Mouse (Mus musculus) lung, adult 2 months (tissue): Measurements from ENCODE around the gene Stk11. TPM values are rescaled to one million over a fixed set of nuclear protein-coding genes. Genes with fewer than 3 reads are reported as not detected.

ENCODE experiments used
- DNase-seq: peaks from one replicate; pipeline ENCODE4 v3.0.0; 2022
- H3K4me1 ChIP-seq: fragments of 200-500 bp; 2 replicates; pipeline ENCODE4 v1.6.1; 2011; ENCODE audit warnings: low read length; ENCODE audit not compliant: control insufficient read depth, insufficient read depth
- H3K4me3 ChIP-seq: fragments of 200-500 bp; replicated peaks from 2 replicates; pipeline ENCODE3; 2011; ENCODE audit warnings: low read depth, mild to moderate bottlenecking, control low read depth, low read length; ENCODE audit errors: extremely low read depth
- CTCF ChIP-seq: fragments of 200-500 bp; IDR thresholded peaks from 2 replicates; pipeline ENCODE4 v1.5.1; 2011; ENCODE audit warnings: mild to moderate bottlenecking, low read length, control low read depth; ENCODE audit not compliant: insufficient read depth
- POLR2A ChIP-seq: fragments of 200-500 bp; IDR thresholded peaks from 2 replicates; pipeline ENCODE4 v1.6.1; 2011; ENCODE audit warnings: low read depth, mild to moderate bottlenecking, control low read depth, low read length, borderline replicate concordance; ENCODE audit errors: extremely low read depth
- WGBS: fragments of 180-500 bp; shearing (Covaris S2); methylation state at CpG from one replicate; pipeline ENCODE4 v1.1.7; 2018; 5-methylcytosine and 5-hydroxymethylcytosine counted together
- polyA plus RNA-seq: library from polyadenylated mRNA; depleted of rRNA; stranded (reverse); fragments of >200 nt; gene quantifications from 2 replicates; pipeline ENCODE4 v1.2.3, GENCODE M21; 2012

The Stk11 gene
- polyA plus RNA-seq, 1 experiment: 168 TPM

GRCm38 (mm10) chr10:80135641-80136040 is 20.0 kb downstream of the Stk11 start:
- DNase-seq: no peak
- WGBS: 100% methylated on average over 1 of the region's 1 CpGs
- Histone ChIP-seq H3K4me3 (no peak overlapping the region), H3K4me1 (peaks cover 4% of the 10 kb centered on the region; the same call in 1 of the 2 replicates)
- TF ChIP-seq CTCF (no peak), POLR2A (no peak)

GRCm38 (mm10) chr10:80136179-80136951 is 20.8 kb downstream of the Stk11 start:
- TF ChIP-seq POLR2A (no peak), CTCF (no peak)
- H3K4me3 ChIP-seq: peak overlapping the region; percentile 16
- peaks cover 4% of the 10 kb centered on the region; the same call in 1 of the 2 replicates for H3K4me1 ChIP-seq
- WGBS: 34% methylated on average over 47 of the region's 49 CpGs
- no peak for DNase-seq

GRCm38 (mm10) chr10:80136952-80137625 is 21.5 kb downstream of the Stk11 start:
- DNase-seq: peak; percentile 51
- TF ChIP-seq CTCF (no peak), POLR2A (peak; percentile 34; the same call in 1 of the 2 replicates)
- H3K4me3 ChIP-seq: peak overlapping the region; percentile 16
- peaks cover 4% of the 10 kb centered on the region; the same call in 1 of the 2 replicates for H3K4me1 ChIP-seq
- WGBS: 14% methylated on average over 29 of the region's 29 CpGs

- H3K4me3 ChIP-seq: peak overlapping the region; percentile 26
- DNase-seq: no peak
- peaks cover 7% of the 10 kb centered on the region for H3K4me1 ChIP-seq
- TF ChIP-seq CTCF: no peak
- no peak for TF ChIP-seq POLR2A
- 9% methylated on average over 32 of the region's 33 CpGs for WGBS
Measured at GRCm38 (mm10) chr10:80137626-80138552, 22.3 kb downstream of the Stk11 start.

- peaks cover 9% of the 10 kb centered on the region for H3K4me1 ChIP-seq
- DNase-seq: peak; percentile 69
- under 1% methylated on average over 79 of the region's 94 CpGs for WGBS
- TF ChIP-seq CTCF (no peak), POLR2A (0 out of 2 replicates have a peak, but pooled peaks have one; percentile 17)
- peak within 1 kb of the TSS; percentile 64 for H3K4me3 ChIP-seq
Measured at GRCm38 (mm10) chr10:80138553-80139438, 23.2 kb downstream of the Stk11 start, which contains the start of gene Atp5d. Atp5d (plus strand) TSS chr10:80138632.

GRCm38 (mm10) chr10:80139439-80139775 is 23.8 kb downstream of the Stk11 start:
- TF ChIP-seq CTCF (no peak), POLR2A (no peak)
- H3K4me3 ChIP-seq: peak overlapping the region; percentile 64
- peaks cover 9% of the 10 kb centered on the region for H3K4me1 ChIP-seq
- no peak for DNase-seq
- under 1% methylated on average over 10 of the region's 10 CpGs for WGBS

GRCm38 (mm10) chr10:80139975-80140665 is 24.5 kb downstream of the Stk11 start:
- H3K4me3 ChIP-seq: no peak overlapping the region
- H3K4me1 ChIP-seq: peaks cover 9% of the 10 kb centered on the region
- 77% methylated on average over 11 of the region's 11 CpGs for WGBS
- DNase-seq: no peak
- no peak for TF ChIP-seq CTCF
- no peak for TF ChIP-seq POLR2A

- 68% methylated on average over 10 of the region's 10 CpGs for WGBS
- Histone ChIP-seq H3K4me1 (peaks cover 9% of the 10 kb centered on the region), H3K4me3 (peak within 1 kb of the TSS; percentile 59)
- TF ChIP-seq POLR2A: no peak
- no peak for TF ChIP-seq CTCF
- no peak for DNase-seq
Measured at GRCm38 (mm10) chr10:80140666-80141035, 25.0 kb downstream of the Stk11 start, which contains the start of gene Cbarp. Cbarp (minus strand) TSS chr10:80140835.
